Mouse (Mus musculus) leukemia stem cell, adult 10-12 weeks (primary cell): Measurements from ENCODE around the gene Qpct. TPM values are rescaled to one million over a fixed set of nuclear protein-coding genes. Genes with fewer than 3 reads are reported as not detected.

ENCODE experiments used
- polyA plus RNA-seq: library from polyadenylated mRNA; stranded (reverse); fragments of >175 nt; gene quantifications from 2 replicates; pipeline ENCODE4 v1.2.3, GENCODE M21; 2012; ENCODE audit warnings: low replicate concordance

Gene Qpct
- not detected in 2 replicates for polyA plus RNA-seq

DNA sequence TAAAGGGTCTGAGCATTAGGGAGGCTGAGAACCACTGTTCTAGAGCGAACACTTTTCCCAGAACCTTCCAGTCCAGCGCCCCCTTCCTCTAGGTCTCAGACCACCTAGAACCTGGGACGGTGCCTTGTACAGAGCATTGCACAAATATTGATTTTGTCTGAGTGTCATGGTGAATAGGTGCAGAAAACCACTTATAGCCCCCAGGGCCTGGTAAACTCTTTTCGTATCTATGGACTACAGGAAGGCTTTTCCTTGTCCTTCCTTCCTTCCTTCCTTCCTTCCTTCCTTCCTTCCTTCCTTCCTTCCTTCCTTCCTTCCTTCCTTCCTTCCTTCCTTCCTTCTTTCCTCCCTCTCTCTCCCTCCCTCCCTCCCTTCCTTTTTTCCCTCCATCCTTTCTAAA lies at the start of gene Qpct:
Qpct (plus strand) TSS at position 301 of the 400 bp plus-strand sequence.

DNA sequence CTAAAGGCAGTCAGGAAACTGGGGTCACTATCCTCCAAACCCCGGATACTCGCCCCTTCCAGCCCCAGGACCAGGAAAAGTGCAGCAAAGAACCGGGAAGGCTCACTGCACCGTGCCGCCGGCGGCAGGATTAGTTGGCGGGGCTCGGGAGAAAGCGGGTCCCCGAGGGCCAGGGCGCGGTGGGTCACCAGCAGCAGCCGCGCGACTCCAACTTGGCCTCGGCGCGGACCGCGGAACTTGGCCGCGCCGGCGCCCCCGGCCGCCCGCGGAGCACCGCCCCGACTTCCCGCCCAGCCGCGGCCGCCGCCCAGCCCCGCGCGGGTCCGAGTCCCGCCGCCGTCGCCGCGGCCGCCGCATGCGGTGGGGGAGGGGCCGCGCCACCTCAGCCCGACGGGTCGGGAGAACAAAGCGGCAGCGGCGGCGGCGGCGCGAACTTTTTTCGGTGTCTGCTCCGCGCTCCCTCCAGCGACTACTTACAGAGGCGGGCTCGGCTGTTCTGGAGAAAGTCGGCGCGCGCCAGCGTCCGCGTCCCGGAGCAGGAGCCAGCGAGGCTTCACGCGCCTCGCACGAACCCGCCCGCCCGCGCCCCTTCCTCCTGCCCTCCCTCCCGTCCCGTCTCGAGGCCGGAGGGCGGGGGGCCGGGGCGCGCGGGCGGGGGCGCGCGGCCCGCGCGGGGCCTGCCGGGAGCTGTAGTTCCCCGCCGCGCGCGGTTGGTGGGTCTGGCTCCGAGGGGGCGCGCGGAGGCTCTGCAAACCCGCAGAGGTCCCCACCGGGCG lies 31.3 kb upstream of the Qpct start, which contains the start of gene Prkd3:
Prkd3 (minus strand) TSS at position 609 of the 776 bp plus-strand sequence.

Other genes starting within 250 kb of the Qpct start
- 0.98 and 4.7 TPM in 2 replicates for gene Heatr5b, start 216.5 kb upstream of the Qpct start, polyA plus RNA-seq
- gene Gpatch11, start 216.3 kb upstream of the Qpct start, polyA plus RNA-seq = 0.30 and 2.5 TPM in 2 replicates
- gene Eif2ak2, start 169.3 kb upstream of the Qpct start, polyA plus RNA-seq = 3.7 and 8.2 TPM in 2 replicates
- gene Sult6b1, start 144.9 kb upstream of the Qpct start, polyA plus RNA-seq = not detected in 2 replicates
- gene Cebpzos, start 135.4 kb upstream of the Qpct start, polyA plus RNA-seq = 0.77 and 1.0 TPM in 2 replicates
- gene Cebpz, start 114.8 kb upstream of the Qpct start, polyA plus RNA-seq = 4.0 and 10.5 TPM in 2 replicates
- 0.60 and 2.0 TPM in 2 replicates for gene Ndufaf7, start 114.8 kb upstream of the Qpct start, polyA plus RNA-seq
- 0.08 and 0.23 TPM in 2 replicates for gene Prkd3, start 31.1 kb upstream of the Qpct start, polyA plus RNA-seq